Mouse (Mus musculus): ENCODE measurements around the gene Snrnp25. TPM values are rescaled to one million over a fixed set of nuclear protein-coding genes. Genes with fewer than 3 reads are reported as not detected.
"Not testable (repeated sequence)": the region's sequence is repeated elsewhere in the genome, so short reads cannot be mapped to it uniquely, and the experiment has no call there.

Gene Snrnp25
- total RNA-seq, 1 experiment from 2014 or later = 15.4 TPM

DNA sequence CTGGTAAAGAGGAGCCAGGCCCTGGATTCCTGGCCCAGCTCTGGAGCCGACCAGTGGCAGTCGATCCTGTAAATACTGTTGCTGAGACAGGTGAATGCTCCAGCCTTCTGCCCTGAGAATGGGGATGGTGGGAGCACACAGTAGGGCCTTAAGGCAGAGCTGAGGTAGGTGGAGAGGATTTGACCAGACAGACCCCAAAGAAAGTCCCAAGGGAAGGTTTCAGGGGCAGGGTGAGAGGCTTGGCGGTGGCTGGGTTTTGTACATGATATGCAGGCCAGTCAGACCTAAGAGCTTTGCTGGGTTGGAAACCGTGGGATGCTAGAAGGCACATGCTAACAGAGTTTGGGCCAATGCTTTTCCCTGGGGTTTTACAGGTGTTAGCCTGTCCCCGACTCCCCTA lies 10.6 kb upstream of the Snrnp25 start:
- no peak for DNase-seq

DNA sequence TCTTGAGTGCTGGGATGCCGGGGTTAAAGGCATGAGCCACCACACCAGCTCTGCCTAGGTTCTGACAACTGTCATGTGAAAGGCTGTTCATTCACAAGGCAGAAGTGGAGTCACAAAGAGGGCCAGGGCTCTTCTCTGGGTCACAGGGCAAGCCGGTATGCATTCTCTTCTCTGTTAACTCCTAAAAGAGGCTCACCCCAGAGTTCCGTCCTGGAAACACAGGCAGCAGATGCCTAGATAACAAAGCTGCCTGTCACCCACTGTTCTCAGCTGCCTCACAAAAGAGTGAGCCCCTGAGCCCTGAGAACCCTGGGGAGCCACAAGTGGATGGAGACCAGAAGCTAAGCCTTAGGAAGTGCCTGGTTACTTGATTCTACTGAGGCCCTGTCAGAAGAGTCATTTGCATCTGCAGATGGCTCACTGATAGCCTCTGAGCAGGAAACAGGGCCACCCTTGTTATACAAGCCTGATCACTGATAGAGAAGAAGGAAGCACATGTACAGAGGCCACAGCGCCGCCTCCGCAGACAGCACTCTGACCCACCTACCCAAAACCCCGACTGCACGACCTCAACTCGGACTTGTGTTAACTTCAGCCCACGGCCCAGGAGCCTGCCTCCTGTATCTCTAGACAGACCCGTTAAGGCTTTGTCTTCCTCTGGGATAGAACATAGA lies 9.2 kb upstream of the Snrnp25 start:
- no peak for DNase-seq

DNA sequence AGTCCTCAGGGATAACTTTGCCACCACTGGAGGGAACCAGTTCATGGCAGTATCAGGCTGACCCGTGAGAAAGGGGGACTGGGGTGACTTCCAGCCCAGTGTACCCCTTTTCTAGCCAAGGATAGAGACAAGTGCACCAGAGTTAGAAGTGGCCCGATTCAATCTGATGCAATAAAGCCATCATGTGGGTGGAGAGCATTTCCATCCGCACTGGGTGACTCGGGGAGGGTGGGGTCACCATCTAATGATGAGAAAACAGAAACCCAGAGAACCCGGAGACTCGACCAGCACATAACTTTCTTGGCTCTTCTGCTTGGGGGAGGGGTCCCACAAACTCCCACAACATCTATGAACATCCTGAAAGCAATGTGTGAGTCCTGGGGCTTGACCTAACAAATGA lies 8.5 kb upstream of the Snrnp25 start:
- no peak for DNase-seq

DNA sequence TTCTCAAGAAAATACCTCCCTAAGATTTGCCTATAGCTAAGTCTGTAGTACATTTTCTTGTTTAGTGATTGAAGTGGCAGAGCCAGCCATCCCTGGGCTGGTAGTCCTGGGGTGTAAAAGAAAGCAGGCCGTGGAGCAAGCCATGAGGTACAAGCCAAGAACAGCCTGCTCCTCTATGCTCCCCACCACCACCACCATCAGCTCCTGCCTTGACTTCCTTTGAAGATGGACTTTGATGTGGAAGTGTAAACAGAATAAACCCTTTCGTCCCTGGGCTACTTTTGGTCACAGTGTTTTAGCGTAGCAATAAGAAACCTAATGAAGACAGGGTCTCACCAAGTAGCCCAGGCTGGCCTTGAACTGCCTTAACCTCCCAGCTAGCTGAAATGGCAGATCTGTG lies 7.4 kb upstream of the Snrnp25 start:
- no peak for DNase-seq

DNA sequence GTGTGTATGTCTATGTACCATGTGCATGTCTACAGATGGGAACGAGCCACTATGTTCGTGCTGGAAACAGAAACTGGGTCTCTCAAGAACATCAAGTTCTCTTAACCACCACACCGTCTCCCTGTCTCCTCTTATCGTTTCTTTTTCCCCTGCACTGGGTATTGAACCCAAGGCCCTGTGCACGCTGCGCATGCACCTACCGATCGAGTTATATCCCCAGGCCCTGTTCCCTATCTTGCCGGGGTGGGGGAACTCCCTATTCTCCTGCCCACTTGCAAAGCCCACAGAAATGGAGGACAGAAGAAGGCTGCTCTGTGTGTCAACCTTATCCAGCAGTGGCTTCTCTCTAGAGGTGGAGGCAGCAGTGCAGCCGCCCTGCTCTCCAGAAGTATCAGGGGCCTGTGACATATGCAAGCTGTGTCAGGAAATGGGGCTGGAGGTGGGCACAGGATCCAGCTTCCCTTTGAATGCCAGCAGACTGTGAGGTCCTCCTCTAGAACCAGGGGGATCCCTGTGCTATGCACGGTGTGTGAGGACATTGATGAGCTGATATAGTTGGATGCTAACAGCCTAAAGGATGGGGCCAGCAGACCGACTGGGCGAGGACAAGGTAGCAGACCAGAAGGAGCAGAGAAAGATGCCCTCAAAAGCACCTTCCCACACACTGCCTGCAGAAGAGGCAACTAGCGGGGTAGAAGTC lies 6.8 kb upstream of the Snrnp25 start:
- no peak for DNase-seq

DNA sequence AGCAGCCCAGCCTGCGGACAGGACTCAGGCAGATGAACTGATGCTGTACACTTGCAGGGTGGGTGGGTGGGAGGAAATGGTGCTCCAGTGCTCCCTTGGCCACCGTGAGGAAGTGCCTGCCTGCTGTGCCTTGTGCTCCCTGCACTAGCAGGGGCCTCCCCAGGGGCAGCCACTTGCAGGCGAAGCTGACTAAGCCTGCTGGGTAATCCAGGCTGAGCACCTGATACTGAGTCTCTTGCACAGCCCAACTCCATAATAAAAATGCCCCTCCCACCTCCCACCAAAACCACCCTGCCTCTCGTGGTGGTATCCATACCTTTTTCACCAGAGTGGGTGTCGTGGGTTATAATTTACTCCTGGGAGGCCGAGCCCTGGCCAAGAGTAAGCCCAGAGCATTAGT lies 6.0 kb upstream of the Snrnp25 start:
- DNase-seq = no peak

DNA sequence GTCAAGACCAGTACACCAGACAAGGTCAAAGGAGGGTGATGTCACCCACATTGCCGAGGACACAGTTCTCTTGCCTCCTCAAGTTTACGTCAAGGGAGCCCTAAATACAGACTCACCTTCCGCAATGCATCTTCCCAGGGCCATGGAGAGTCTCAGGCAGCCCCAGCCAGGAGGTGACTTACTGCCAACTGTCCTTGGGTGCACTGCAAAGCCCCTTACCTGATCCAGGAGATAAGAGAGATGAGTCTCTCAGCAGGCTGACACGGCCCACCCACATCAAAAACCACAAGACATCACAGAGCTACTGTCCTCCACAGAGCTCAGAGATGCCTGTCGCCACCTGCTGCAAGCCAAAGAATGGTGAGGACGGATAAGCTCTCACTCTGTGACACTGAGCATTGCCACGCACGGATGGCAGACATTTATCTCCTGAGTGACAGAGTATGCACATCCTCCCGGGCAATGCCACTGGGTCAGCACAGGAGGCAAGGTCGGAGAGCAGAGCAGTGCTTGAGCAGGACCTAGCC lies 5.1 kb upstream of the Snrnp25 start, which contains the start of gene Il9r:
TSS of gene Il9r (minus strand) at position 205 of the 527 bp plus-strand sequence.
- DNase-seq = no peak

DNA sequence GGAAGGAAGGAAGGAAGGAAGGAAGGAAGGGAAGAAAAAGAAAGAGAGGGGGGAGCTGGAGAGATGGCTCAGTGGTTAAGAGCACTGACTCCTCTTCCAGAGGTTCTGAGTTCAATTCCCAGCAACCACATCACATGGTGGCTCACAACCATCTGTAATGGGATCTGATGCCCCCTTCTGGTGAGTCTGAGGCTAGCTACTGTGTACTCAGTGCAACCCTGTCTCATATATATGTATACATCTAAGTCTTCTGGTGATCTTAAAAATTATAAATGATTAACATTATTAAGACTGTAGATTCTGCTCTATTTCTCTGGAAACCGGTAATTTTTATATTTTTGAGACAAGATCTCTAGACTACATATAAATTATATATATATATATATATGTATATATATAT lies 4.2 kb upstream of the Snrnp25 start:
- not testable (repeated sequence) for DNase-seq

DNA sequence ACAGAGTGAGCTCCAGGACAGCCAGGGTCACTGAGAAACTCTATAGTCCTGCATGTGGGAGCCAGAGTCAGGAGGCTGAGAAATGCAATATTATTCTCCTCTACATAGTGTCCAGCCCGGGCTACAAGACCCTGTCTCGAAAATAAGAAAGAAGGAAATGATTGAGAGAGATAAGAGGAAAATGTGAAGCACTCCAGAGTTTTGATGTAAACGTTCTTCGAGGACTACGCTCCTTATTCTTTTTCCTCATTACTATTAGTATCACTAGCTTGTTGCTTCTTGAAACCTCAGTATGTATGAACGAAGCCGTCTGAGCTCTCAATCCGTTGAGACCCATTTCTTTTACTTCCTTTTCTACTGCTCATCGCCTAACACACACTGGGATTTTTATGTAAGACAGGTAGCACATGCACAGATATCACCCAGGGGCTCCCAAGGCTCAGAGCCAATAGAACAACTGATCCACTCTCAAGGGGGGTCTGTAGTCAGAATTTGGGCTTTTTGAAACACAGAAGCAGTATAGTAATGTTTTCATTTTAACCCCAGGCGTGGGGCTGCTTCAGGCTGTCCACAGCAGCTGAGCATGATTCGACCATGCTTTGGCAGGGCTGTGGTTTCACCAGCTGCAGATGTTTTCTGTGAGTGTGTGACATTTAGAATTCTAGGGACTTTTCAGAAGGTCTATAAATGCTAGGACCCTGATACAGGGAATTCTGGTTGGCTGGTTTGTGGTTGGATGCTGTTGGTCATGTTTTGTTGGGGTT lies 3.1 kb upstream of the Snrnp25 start:
- no peak for DNase-seq

DNA sequence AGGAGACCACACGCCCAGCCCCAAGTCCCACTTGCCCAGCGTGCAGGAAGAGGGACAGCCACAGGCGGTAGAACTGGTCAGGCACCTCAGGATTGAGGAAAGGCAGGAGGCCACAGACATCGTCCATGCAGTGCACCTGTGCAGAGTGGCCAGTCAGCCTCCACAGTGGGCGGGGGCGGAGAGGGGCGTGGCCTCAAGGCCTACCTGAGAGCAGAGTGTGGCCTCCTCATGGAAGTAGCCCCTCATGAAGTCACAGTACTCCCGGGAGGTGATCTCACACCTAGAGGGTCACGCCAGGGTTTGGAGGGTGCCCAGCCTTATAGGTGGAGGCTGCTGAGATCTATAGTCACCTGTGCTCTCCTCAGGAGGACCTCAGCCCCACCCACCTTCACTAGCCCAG lies 5.4 kb downstream of the Snrnp25 start:
- DNase-seq = no peak

DNA sequence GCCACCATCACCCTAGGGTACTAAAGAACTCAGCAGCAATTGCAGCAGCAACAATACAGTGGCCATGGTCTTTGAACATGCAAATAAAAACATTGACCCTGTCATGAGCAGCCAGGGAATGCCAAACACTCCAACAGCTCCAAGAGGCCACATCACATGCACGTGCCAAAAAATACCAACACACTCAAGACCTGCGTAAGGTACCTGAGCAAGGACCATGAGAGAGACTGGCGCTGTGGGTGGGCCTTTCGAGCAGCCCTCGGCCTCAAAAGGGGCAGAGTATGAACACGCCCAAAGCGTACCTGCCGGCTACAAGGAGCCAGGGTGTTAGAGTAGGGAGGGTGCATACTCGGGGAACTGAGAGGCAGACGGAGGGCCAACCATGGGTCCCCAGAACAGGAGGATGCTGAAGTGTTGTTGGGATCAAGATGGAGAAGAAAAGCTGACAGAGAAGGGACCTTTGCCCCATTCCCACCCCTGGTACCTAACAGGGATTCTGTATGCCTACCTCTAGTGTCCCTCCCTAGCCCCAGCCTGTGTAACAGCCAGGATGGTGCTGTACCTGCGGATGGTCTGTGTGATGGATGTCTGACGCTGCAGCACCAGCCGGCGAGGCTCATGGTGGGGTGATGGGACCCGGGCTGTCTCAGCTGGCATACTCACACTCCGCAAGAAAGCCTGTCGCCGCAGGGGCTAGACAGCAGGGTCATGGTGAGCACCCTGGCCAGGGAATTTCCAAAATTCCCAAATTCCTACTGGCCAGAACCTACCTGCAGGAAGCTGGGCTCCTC lies 10.4 kb downstream of the Snrnp25 start:
- no peak for DNase-seq

DNA sequence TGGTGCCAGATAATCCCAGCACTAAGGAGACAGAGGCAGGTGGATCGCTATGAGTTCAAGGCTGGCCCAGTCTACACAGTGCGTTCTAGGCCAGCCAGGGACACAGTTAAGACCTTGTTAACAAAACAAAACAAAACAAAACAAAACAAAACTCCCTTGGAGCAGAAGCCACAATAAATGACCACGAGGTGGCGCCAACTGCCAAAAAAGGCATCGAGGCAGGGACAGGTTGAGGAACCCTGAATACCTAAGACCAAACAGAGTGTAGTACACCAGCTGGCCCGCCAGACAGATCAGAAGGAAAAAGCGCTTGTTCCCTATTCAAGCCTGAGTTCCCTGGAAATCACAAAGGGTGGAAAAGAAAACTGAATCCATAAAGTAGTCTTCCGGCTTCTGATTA lies 11.6 kb downstream of the Snrnp25 start:
- DNase-seq = peak; percentile 73

DNA sequence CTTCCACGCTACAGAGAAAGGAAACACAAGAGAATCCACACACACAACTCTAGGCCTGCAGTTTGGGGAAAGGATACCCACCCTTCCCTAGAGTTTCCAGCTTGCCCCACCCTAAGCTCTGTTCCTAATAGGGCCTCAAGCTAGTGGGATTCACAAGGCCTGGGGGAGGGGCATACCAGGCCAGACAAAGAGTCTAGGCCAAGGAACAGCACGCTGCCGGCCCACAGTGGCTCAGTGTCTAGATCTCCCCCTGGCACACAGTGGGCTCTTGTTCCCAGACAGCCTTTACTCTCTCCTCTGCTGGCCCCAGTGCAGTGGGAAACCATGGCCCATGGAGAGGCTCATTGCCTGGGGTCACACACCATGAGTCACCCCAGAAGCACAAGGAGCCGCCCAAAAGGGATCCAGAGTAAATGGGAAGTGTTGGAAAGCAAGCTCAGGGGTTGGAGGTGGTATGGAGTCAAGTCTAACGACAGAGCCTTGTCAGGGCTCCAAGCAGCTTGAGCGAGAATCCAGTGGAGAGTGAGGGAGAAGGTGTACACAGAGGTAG lies 13.4 kb downstream of the Snrnp25 start:
- DNase-seq = no peak

DNA sequence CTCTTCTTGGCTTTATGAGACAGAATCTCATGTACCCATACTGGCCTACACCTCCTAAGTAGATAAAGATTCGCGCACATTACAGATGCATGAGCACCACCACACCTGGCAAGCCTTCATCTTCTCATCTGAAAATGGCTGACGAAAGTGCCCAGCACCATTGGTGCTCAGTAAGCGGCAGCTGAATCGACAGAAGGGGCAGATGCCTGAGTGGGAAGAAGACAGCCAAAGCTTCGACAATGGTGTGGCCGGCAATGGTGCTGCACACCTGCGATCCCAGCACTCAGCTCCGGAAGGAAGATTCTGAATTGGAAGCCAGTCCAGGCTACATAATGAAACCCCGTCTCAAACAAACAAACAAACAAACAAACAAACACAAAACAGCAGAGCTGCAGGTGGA lies 14.1 kb downstream of the Snrnp25 start:
- no peak for DNase-seq

DNA sequence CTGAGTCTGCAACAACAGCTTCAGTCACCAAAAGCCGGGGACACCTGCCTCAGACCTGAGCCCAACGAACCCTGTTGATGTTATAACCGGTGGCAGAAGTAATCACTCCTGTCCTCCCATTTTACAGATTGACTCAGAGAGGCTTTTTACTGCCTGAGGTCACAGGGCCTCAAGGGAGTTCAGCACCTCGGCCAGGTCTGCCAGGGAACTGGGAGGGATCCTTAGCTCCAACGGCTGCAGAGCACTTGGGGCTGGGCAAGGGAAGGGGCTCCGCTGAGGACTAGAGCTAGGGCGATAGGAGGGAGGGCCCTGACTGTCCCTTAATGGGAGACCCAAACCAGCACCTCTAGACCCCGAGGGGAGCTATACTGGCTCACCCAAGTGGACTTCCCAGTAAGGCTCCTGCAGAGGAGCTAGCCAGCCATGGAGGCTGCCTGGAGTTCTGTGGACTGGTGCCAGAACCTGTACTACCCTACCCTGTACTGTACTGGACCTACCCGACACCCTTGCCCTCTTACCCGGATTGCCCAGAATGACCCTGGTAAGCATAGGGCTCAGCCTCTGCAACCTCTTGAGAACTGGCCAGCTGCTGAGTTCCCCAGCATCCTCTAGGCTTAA lies 15.5 kb downstream of the Snrnp25 start:
- DNase-seq = no peak

DNA sequence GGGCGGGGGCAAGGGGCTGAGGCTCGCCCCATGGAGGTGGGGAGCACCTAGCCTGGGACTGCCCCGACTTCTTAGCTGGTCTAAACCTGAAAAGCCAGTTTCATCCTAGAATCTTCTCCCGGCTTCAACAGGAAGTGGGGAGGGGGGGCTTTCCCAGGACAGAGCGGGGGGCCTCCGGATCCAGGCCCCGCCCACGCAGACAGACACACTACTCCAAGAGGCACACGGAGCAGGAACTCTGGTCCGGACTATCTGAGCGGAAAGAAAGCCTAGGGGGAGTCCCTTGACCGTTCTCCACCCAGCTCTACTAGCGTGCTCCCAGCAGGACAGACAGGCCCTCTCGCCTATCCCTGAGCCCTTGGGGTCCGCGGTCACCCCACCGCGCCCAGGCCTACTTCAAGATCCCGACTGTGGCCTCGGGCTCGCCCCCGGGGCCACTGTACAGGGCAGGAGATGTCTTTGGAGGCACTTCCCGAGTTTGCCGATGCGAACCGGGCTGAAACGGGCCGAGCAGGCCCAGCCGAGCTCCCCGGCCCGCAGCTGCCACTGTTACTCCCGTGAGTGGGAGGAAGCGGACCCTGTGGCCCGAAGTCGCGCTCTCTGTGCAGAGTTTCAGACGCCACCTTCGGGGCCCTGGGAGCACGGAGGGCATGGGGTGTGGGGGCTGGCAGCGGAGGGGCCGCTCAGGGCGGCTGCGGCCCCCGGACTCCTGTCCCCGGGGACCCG lies 16.2 kb downstream of the Snrnp25 start:
- DNase-seq = peak; percentile 53

DNA sequence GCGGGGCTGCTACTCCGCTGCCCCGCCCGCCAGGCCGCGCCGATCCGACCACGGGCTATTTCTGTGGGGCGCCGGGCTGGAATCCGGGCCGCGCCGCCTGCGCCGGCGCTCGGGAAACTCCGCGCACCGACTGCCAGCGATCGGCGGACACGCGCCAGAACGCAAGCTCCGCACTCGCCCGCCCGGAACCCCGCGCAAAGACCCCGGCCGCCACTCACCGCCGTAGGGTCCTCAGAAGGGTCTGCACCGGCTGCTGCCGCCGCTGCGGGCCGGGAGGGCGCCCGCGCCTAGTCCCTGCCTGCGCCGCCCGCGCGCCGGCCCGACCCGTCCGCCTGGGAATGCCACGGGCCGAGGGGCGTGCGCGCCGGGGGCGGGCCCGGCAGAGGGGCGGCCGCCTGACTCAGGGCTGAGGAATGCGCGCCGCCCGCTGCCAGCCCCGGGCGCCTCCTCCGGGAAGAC lies 16.8 kb downstream of the Snrnp25 start, which contains the start of gene Rhbdf1:
TSS of gene Rhbdf1 (minus strand) at position 350 of the 459 bp plus-strand sequence.
- DNase-seq = peak; percentile 79

DNA sequence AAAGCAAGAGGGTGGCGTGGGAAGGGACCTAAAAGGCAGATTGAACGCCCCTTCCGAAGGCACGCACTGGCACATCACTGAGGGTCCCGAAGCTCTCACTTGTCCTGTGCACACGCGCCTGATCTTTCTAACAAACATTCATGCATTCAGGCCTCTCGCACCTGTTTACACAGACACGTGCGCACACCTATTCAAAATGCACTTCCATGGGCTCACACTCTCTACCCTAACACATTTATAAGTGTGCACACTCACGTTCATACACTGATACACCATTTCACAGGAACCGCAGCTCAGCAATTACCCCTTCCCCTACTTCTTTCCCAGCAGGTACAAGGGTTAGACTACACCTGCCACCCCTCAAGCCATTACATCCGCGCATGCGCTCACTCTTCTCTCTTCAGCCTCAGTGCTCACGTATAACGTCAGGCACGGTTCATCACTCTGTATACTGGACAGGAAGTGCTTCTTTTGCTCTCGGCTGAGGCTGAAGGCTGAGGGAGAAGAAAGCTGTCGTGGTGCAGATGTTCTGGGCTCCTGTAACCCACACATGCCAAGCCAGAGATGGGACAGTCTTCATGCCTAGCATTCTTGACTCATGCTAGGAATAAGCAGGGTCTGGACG lies 17.5 kb downstream of the Snrnp25 start:
- no peak for DNase-seq

DNA sequence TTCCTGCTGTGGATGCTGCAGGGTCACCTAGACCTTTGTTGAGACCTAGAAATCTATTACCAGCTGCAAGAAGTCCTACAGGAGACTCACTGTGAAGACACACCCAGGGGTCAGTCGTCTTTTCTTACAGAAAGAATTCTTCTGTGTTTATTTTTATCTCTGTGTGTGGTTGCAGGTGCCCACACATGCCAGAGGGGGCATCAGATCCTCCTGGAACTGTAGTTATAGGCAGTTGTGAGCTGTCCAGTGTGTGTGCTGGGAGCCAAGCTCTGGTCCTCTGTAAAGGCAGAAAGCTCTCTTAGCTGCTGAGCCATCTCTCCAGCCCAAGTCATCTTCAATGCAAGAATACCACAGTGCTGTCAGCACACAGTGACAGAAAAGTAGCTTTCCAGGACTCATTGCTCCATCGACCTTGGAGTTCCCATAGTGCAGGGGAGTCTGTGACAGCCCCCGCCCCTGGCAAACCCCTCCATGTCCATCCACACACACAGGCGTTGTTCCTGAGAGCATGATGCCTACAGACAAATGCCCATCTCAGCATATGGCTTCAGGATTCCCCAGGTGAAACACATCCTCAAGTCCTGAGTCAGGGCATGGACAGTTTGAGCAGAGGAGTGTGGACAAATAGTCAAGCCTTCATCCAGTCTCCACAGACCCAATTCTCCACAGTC lies 18.2 kb downstream of the Snrnp25 start:
- DNase-seq = no peak
